In genomic region chr1:24127866-24128265, GRCm38 (mm10) we compare ENCODE assay signal across 25 mouse cellular contexts. TPM values are rescaled to one million over a fixed set of nuclear protein-coding genes. Genes with fewer than 3 reads are reported as not detected.
A peak's percentile ranks its signal among the peaks of the same experiment; 100 is the strongest.
DNase-seq lines count a peak whose midpoint lies in the region; ATAC-seq and TF ChIP-seq lines count a peak whose summit lies in the region.
"Had no signal": no experiment of that assay in that cellular context is flagged by ENCODE, and none has a peak within 500 bp of the region (broad histone marks: within the 10 kb centered on the region; RNA-seq: fewer than 3 reads in every experiment).

No protein-coding gene starts in this region.

- H3K27ac ChIP-seq in embryonic facial prominence, embryonic 14.5 days (replicated peaks; ENCODE audit: low read depth, low read length) = no peak overlapping the region
- no peak overlapping the region for H3K27ac ChIP-seq in embryonic facial prominence, embryonic 10.5 days (replicated peaks)
- H3K27ac ChIP-seq in liver, adult 2 months (replicated peaks; ENCODE audit: insufficient read depth, low read depth, low read length) = no peak overlapping the region
- no peak overlapping the region for H3K27ac ChIP-seq in liver, embryonic 12.5 days
- no peak overlapping the region for H3K27ac ChIP-seq in heart, embryonic 11.5 days (ENCODE audit: low read depth, low read length)
- H3K27ac ChIP-seq: embryonic facial prominence, embryonic 12.5 days; embryonic facial prominence, embryonic 15.5 days; forebrain, embryonic 10.5 days; forebrain, embryonic 12.5 days had no signal

- H3K79me2 ChIP-seq in liver, adult 2 months (ENCODE audit: control insufficient read depth, insufficient read depth, low read length) = no peaks in the 10 kb centered on the region
- no peaks in the 10 kb centered on the region for H3K79me2 ChIP-seq in myocyte (ENCODE audit: control insufficient read depth, insufficient read depth)

- no peak for TF ChIP-seq CTCF in liver, adult 2 months (IDR thresholded peaks at IDR 0.05; ENCODE audit: low read depth, low read length)

- no peak overlapping the region for H3K9ac ChIP-seq in embryonic facial prominence, embryonic 14.5 days (ENCODE audit: low read depth, low read length)
- H3K9ac ChIP-seq in liver, adult 2 months (ENCODE audit: low read depth, low read length) = no peak overlapping the region
- no peak overlapping the region for H3K9ac ChIP-seq in liver, embryonic 12.5 days
- no peak overlapping the region for H3K9ac ChIP-seq in heart, embryonic 11.5 days (ENCODE audit: low read depth, low read length)
- H3K9ac ChIP-seq: embryonic facial prominence, embryonic 12.5 days; embryonic facial prominence, embryonic 15.5 days; forebrain, embryonic 12.5 days had no signal

- no peaks in the 10 kb centered on the region for H3K36me3 ChIP-seq in embryonic facial prominence, embryonic 14.5 days (ENCODE audit: control insufficient read depth, insufficient read depth, low read length)
- H3K36me3 ChIP-seq in embryonic facial prominence, embryonic 10.5 days (replicated peaks) = no peaks in the 10 kb centered on the region
- no peaks in the 10 kb centered on the region for H3K36me3 ChIP-seq in liver, adult 2 months (ENCODE audit: control insufficient read depth, insufficient read depth, low read length)
- no peaks in the 10 kb centered on the region for H3K36me3 ChIP-seq in liver, embryonic 12.5 days
- H3K36me3 ChIP-seq in myocyte (ENCODE audit: control insufficient read depth, insufficient read depth) = no peaks in the 10 kb centered on the region
- H3K36me3 ChIP-seq in heart, embryonic 11.5 days (ENCODE audit: control insufficient read depth, insufficient read depth, low read length) = no peaks in the 10 kb centered on the region
- H3K36me3 ChIP-seq: embryonic facial prominence, embryonic 12.5 days; embryonic facial prominence, embryonic 15.5 days; forebrain, embryonic 10.5 days; forebrain, embryonic 12.5 days had no signal

- peak; percentile 75; the same call in 1 of the 2 replicates for ATAC-seq in embryonic facial prominence, embryonic 14.5 days (ENCODE audit: low read depth)
- ATAC-seq in liver, embryonic 12.5 days = no peak
- no peak for ATAC-seq in heart, embryonic 11.5 days (replicated peaks; ENCODE audit: insufficient number of reproducible peaks, low FRiP score, low TSS enrichment)
- ATAC-seq: forebrain, embryonic 14.5 days; forebrain, embryonic 16.5 days had no signal

- peak; percentile 45 for DNase-seq in embryonic facial prominence, embryonic 14.5 days (ENCODE audit: low spot score)
- DNase-seq in embryonic facial prominence, embryonic 10.5 days (ENCODE audit: low spot score) = no peak
- peak; percentile 55 for DNase-seq in liver, adult 2 months (ENCODE audit: extremely low read depth, low read depth, low spot score)
- DNase-seq: adrenal gland, adult 2 months; adrenal gland, postnatal 10 days; adrenal gland, postnatal 25 days; cerebellum, adult 11 months; cerebellum, adult 18-20 months; cerebellum, adult 8-10 months; cerebellum, adult 9-11 months; cerebellum, postnatal 14 days; cerebellum, postnatal 36 days had no signal

- no peaks in the 10 kb centered on the region for H3K9me3 ChIP-seq in embryonic facial prominence, embryonic 14.5 days (ENCODE audit: control insufficient read depth, low read length)
- H3K9me3 ChIP-seq in embryonic facial prominence, embryonic 10.5 days = no peaks in the 10 kb centered on the region
- no peaks in the 10 kb centered on the region for H3K9me3 ChIP-seq in liver, embryonic 12.5 days (replicated peaks)
- no peaks in the 10 kb centered on the region for H3K9me3 ChIP-seq in heart, embryonic 11.5 days (replicated peaks; ENCODE audit: control insufficient read depth, low read length)
- H3K9me3 ChIP-seq: embryonic facial prominence, embryonic 12.5 days; embryonic facial prominence, embryonic 15.5 days; forebrain, embryonic 10.5 days; forebrain, embryonic 12.5 days had no signal

- H3K27me3 ChIP-seq in embryonic facial prominence, embryonic 14.5 days (replicated peaks; ENCODE audit: control insufficient read depth, insufficient read depth, low read length) = no peaks in the 10 kb centered on the region
- 0 out of 2 replicates have a peak, but pooled peaks cover 6% of the 10 kb centered on the region for H3K27me3 ChIP-seq in embryonic facial prominence, embryonic 10.5 days (replicated peaks; ENCODE audit: low read depth, poor library complexity, severe bottlenecking)
- no peaks in the 10 kb centered on the region for H3K27me3 ChIP-seq in liver, adult 2 months (ENCODE audit: control insufficient read depth, insufficient read depth, low read length)
- no peaks in the 10 kb centered on the region for H3K27me3 ChIP-seq in liver, embryonic 12.5 days (replicated peaks)
- H3K27me3 ChIP-seq in myocyte (ENCODE audit: control insufficient read depth, insufficient read depth, insufficient read length) = no peaks in the 10 kb centered on the region
- no peaks in the 10 kb centered on the region for H3K27me3 ChIP-seq in heart, embryonic 11.5 days (ENCODE audit: control insufficient read depth, insufficient read depth, low read length)
- H3K27me3 ChIP-seq: embryonic facial prominence, embryonic 12.5 days; embryonic facial prominence, embryonic 15.5 days; forebrain, embryonic 12.5 days had no signal

- H3K4me1 ChIP-seq in embryonic facial prominence, embryonic 14.5 days (ENCODE audit: control insufficient read depth, insufficient read depth, low read length) = no peaks in the 10 kb centered on the region
- no peaks in the 10 kb centered on the region for H3K4me1 ChIP-seq in embryonic facial prominence, embryonic 10.5 days
- H3K4me1 ChIP-seq in liver, adult 2 months (ENCODE audit: control insufficient read depth, insufficient read depth, low read length) = no peaks in the 10 kb centered on the region
- no peaks in the 10 kb centered on the region for H3K4me1 ChIP-seq in liver, embryonic 12.5 days
- H3K4me1 ChIP-seq in heart, embryonic 11.5 days (ENCODE audit: control insufficient read depth, insufficient read depth, low read length) = no peaks in the 10 kb centered on the region
- H3K4me1 ChIP-seq: embryonic facial prominence, embryonic 12.5 days; embryonic facial prominence, embryonic 15.5 days; forebrain, embryonic 10.5 days; forebrain, embryonic 12.5 days had no signal

- no peak overlapping the region for H3ac ChIP-seq in myocyte (ENCODE audit: control insufficient read depth, insufficient read length)

- H3K4me2 ChIP-seq in embryonic facial prominence, embryonic 14.5 days (ENCODE audit: low read depth, low read length) = no peak overlapping the region
- no peak overlapping the region for H3K4me2 ChIP-seq in liver, embryonic 12.5 days
- H3K4me2 ChIP-seq in myocyte (ENCODE audit: low read depth) = peak overlapping the region; percentile 3
- H3K4me2 ChIP-seq in heart, embryonic 11.5 days = no peak overlapping the region
- H3K4me2 ChIP-seq: embryonic facial prominence, embryonic 12.5 days; embryonic facial prominence, embryonic 15.5 days; forebrain, embryonic 12.5 days had no signal

- WGBS in embryonic facial prominence, embryonic 14.5 days = 62% methylated on average over 6 of the region's 6 CpGs
- WGBS in embryonic facial prominence, embryonic 10.5 days = 66% methylated on average over 6 of the region's 6 CpGs
- WGBS in liver, adult 2 months = 33% methylated on average over 6 of the region's 6 CpGs
- WGBS in liver, embryonic 12.5 days (ENCODE audit: insufficient replicate concordance) = 51% methylated on average over 6 of the region's 6 CpGs
- 67% methylated on average over 6 of the region's 6 CpGs for WGBS in heart, embryonic 11.5 days (ENCODE audit: insufficient replicate concordance)

- H3K4me3 ChIP-seq in embryonic facial prominence, embryonic 14.5 days (ENCODE audit: low read depth, low read length) = no peak overlapping the region
- H3K4me3 ChIP-seq in embryonic facial prominence, embryonic 10.5 days = no peak overlapping the region
- H3K4me3 ChIP-seq in liver, adult 2 months (ENCODE audit: insufficient read depth, low read depth, low read length) = no peak overlapping the region
- no peak overlapping the region for H3K4me3 ChIP-seq in liver, embryonic 12.5 days
- H3K4me3 ChIP-seq in myocyte = no peak overlapping the region
- no peak overlapping the region for H3K4me3 ChIP-seq in heart, embryonic 11.5 days (ENCODE audit: low read depth, low read length)
- H3K4me3 ChIP-seq: embryonic facial prominence, embryonic 12.5 days; embryonic facial prominence, embryonic 15.5 days; erythroblast, embryonic 14.5 days; forebrain, embryonic 10.5 days; forebrain, embryonic 12.5 days had no signal

- TF ChIP-seq POLR2A in liver, adult 2 months (IDR thresholded peaks at IDR 0.05; ENCODE audit: extremely low read depth, insufficient read depth, low read length) = no peak
- TF ChIP-seq POLR2A in myocyte (IDR thresholded peaks at IDR 0.05; ENCODE audit: insufficient read length, low read depth) = no peak

TF ChIP-seq in myocyte, 11 proteins besides CTCF, POLR2A, EP300 and RAD21:
- TF ChIP-seq MYOG (IDR thresholded peaks at IDR 0.05; ENCODE audit: control insufficient read depth in 1 of 3, insufficient read depth in 1 of 3, insufficient read length in 2 of 3, low read depth in 2 of 3) (no peak), SRF (IDR thresholded peaks at IDR 0.05; ENCODE audit: control insufficient read depth, insufficient read length, low read depth) (no peak)

RNA-seq across cellular contexts. Expression of gene Fam135a, which starts 27.7 kb away (rescaled TPM):
- polyA plus RNA-seq in embryonic facial prominence, embryonic 14.5 days (2014; fragmentation: Nextera tagmentation; extraction: Ambion mirVana) = 25.5 and 27.8 TPM in 2 replicates
- polyA plus RNA-seq in embryonic facial prominence, embryonic 10.5 days (2016; fragmentation: Nextera tagmentation; extraction: Ambion mirVana) = 43.6 and 46.5 TPM in 2 replicates
- total RNA-seq in liver, adult 2 months (2014; rRNA removed) = 20.1 and 23.0 TPM in 2 replicates
- 5.4 and 6.7 TPM in 2 replicates for polyA plus RNA-seq in liver, adult 2 months (2012; rRNA removed)
- polyA plus RNA-seq in liver, embryonic 12.5 days (2016; fragmentation: Nextera tagmentation; extraction: Ambion mirVana) = 7.8 and 8.6 TPM in 2 replicates
- 6.5 TPM for polyA plus RNA-seq in myocyte (2012; fragmentation: generic; extraction: Trizol)
- polyA plus RNA-seq in heart, embryonic 11.5 days (2014; fragmentation: Nextera tagmentation; extraction: Ambion mirVana) = 25.0 and 25.2 TPM in 2 replicates
- total RNA-seq: MEL had no signal
- polyA plus RNA-seq: erythroblast, embryonic 14.5 days had no signal

RNA-seq across cellular contexts. Expression of gene Col9a1, which starts 49.5 kb away (rescaled TPM):
- 81.9 and 118 TPM in 2 replicates for polyA plus RNA-seq in embryonic facial prominence, embryonic 14.5 days (2014; fragmentation: Nextera tagmentation; extraction: Ambion mirVana)
- 107 and 109 TPM in 2 replicates for polyA plus RNA-seq in embryonic facial prominence, embryonic 10.5 days (2016; fragmentation: Nextera tagmentation; extraction: Ambion mirVana)
- total RNA-seq in liver, adult 2 months (2014; rRNA removed) = not detected in 2 replicates
- polyA plus RNA-seq in liver, adult 2 months (2012; rRNA removed) = not detected in 2 replicates
- polyA plus RNA-seq in liver, embryonic 12.5 days (2016; fragmentation: Nextera tagmentation; extraction: Ambion mirVana) = 0.53 and 0.70 TPM in 2 replicates
- not detected for polyA plus RNA-seq in myocyte (2012; fragmentation: generic; extraction: Trizol)
- polyA plus RNA-seq in heart, embryonic 11.5 days (2014; fragmentation: Nextera tagmentation; extraction: Ambion mirVana) = 18.5 and 23.8 TPM in 2 replicates
- total RNA-seq: adrenal gland, adult 2 months; adrenal gland, postnatal 25 days; common myeloid progenitor, adult 5-6 weeks; MEL had no signal
- polyA plus RNA-seq: adrenal gland, adult 2 months; C2C12 had no signal

Comparison
In these comparisons a context has a peak if more than half of its experiments do, and no peak if none do; other contexts are left out.
1. RNA of gene Col9a1, which starts 49.5 kb away (polyA plus RNA-seq): 107 to 109 TPM in embryonic facial prominence, embryonic 10.5 days, 81.9 to 118 TPM in embryonic facial prominence, embryonic 14.5 days and 18.5 to 23.8 TPM in heart, embryonic 11.5 days; 0.53 to 0.70 TPM in liver, embryonic 12.5 days, not detected in liver, adult 2 months and not detected in myocyte (single experiment); every median in the first group is over 10 times any median in the second.